Mouse (Mus musculus) forebrain, embryonic 12.5 days (tissue): ENCODE measurements at regions not wholly inside any gene's neighbourhood (a gene's known extent, or its start where the extent isn't known, plus 50 kb on each side); places are given as distances from the start of the nearest gene placed in this dataset.

ENCODE experiments used
- ATAC-seq: fragments of 200-750 bp; cut with Nextera tagmentation; 2 replicates; pipeline ENCODE4 v1.8.0; 2017; ENCODE audit warnings: moderate TSS enrichment; ENCODE audit not compliant: low FRiP score
- H3K27ac ChIP-seq: fragments of 300-500 bp; sonication (generic); 2 replicates; pipeline ENCODE4 v1.5.1; 2016; ENCODE audit warnings: mild to moderate bottlenecking
- H3K27me3 ChIP-seq: fragments of 300-500 bp; sonication (generic); 2 replicates; pipeline ENCODE4 v1.6.1; 2016; ENCODE audit warnings: mild to moderate bottlenecking
- H3K36me3 ChIP-seq: fragments of 300-500 bp; sonication (generic); replicated peaks from 2 replicates; pipeline ENCODE4 v1.6.1; 2016; ENCODE audit warnings: mild to moderate bottlenecking
- H3K4me1 ChIP-seq: fragments of 300-500 bp; sonication (generic); 2 replicates; pipeline ENCODE4 v1.6.1; 2016
- H3K4me2 ChIP-seq: fragments of 300-500 bp; sonication (generic); 2 replicates; pipeline ENCODE4 v1.6.1; 2016; ENCODE audit warnings: mild to moderate bottlenecking, moderate library complexity
- H3K4me3 ChIP-seq: fragments of 300-500 bp; sonication (generic); replicated peaks from 2 replicates; pipeline ENCODE4 v1.5.1; 2016; ENCODE audit warnings: mild to moderate bottlenecking
- H3K9ac ChIP-seq: fragments of 300-500 bp; sonication (generic); 2 replicates; pipeline ENCODE4 v1.6.1; 2016; ENCODE audit warnings: mild to moderate bottlenecking
- H3K9me3 ChIP-seq: fragments of 300-500 bp; sonication (generic); 2 replicates; pipeline ENCODE4 v1.6.1; 2016
- WGBS: fragments of 180-500 bp; shearing (Covaris S2); methylation state at CpG from one replicate; pipeline ENCODE4 v1.1.7; 2016; 5-methylcytosine and 5-hydroxymethylcytosine counted together

DNA sequence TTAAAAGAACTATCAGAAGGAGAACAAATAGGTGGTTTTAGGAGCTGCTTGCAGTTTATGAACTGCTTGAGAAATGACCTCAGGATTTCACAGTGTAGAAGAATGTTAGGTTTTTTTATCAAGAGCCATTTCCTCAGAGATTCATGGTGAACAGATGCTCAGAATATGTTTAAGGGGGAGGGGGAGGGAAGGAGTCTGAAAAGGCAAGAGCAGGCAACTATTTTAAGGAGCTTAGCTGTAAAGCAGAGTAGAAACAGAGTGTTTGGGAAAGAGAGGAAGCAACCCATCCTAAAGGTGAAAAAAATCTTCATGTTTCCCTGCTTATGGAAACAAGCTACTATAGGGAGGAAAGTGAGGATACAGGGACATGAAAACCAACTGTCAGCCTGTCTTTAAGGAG, 1457.2 kb upstream of the Gm6569 start:
- ATAC-seq = no peak

DNA sequence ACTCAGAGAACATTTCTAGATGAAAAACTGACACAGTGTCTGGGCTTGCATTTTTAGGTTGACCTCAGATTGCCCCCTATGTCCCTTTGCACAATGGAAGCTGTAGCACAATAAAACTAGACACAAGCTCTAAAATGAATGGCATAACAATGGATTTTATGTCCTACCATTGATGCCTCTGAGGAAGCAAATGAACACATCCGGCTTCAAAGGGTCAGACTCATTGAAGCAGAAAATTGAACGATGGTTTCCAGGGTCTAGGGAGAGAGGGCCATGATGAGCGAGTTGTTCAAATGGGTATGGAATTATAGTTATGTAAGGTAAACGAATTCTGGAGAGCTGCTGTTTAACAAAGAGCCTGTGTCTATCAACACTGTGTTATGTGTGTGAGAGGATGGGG, 1455.1 kb upstream of the Gm6569 start:
- H3K4me2 ChIP-seq = no peak overlapping the region
- H3K9ac ChIP-seq = no peak overlapping the region
- WGBS = 21% methylated on average over 4 of the region's 4 CpGs
- no peak overlapping the region for H3K4me3 ChIP-seq
- no peaks in the 10 kb centered on the region for H3K9me3 ChIP-seq
- no peaks in the 10 kb centered on the region for H3K36me3 ChIP-seq
- H3K4me1 ChIP-seq = no peaks in the 10 kb centered on the region
- no peaks in the 10 kb centered on the region for H3K27me3 ChIP-seq
- no peak overlapping the region for H3K27ac ChIP-seq
- no peak for ATAC-seq

More for the DNA sequence above, 1457.2 kb upstream of the Gm6569 start:
- no peak overlapping the region for H3K27ac ChIP-seq
- H3K9ac ChIP-seq = no peak overlapping the region
- no peaks in the 10 kb centered on the region for H3K4me1 ChIP-seq
- H3K9me3 ChIP-seq = no peaks in the 10 kb centered on the region
- H3K4me3 ChIP-seq = no peak overlapping the region
- no peak overlapping the region for H3K4me2 ChIP-seq
- no peaks in the 10 kb centered on the region for H3K27me3 ChIP-seq
- no peaks in the 10 kb centered on the region for H3K36me3 ChIP-seq

DNA sequence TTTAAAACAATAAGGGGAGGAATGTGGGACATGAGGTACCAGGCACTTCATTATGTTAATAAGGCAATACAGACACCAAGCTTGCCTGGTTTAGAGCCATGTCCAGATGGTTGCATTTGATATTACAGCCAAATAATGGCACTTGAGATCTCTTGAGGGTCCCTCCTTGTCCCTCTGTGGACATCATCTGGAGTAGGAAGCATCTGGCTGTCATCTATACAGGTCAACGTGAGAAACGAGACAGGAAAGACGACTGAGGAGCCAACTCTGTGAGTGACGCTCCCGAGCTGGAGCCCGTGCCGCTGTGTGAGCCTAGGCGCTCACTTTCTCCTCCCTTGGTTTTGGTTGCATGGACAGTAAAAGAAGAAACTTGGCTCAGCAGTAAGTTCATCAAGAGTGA, 1453.2 kb upstream of the Gm6569 start:
- 83% methylated on average over 8 of the region's 8 CpGs for WGBS
- H3K27ac ChIP-seq = peak overlapping the region; percentile 19; the same call in 1 of the 2 replicates

DNA sequence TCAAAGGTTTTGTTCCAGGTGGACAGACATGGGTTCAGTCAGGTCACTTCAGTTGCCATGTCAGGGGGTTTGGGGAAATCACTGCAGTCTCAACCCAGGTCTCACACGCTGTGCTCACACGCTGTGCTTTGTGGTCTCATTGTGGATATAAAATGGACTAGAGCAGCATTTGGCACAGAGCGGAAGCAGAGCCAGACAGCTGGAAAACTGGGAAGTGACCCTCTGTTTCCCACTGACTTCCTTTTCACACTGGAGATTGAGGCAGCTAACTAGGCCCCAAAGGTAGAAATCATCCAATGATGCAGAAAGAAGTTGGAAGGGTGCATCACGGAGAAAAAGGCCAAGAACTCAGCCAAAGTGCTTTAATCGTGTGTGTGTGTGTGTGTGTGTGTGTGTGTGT, 1452.6 kb upstream of the Gm6569 start:
- no peak overlapping the region for H3K4me3 ChIP-seq
- no peak overlapping the region for H3K4me2 ChIP-seq
- no peak for ATAC-seq
- H3K4me1 ChIP-seq = no peaks in the 10 kb centered on the region
- H3K27ac ChIP-seq = peak overlapping the region; percentile 75; the same call in 1 of the 2 replicates
- 85% methylated on average over 5 of the region's 5 CpGs for WGBS
- no peaks in the 10 kb centered on the region for H3K36me3 ChIP-seq
- no peaks in the 10 kb centered on the region for H3K9me3 ChIP-seq
- H3K27me3 ChIP-seq = no peaks in the 10 kb centered on the region
- H3K9ac ChIP-seq = no peak overlapping the region

More for the DNA sequence above, 1453.2 kb upstream of the Gm6569 start:
- ATAC-seq = 0 out of 2 replicates have a peak, but pooled peaks have one; percentile 20
- H3K9me3 ChIP-seq = no peaks in the 10 kb centered on the region
- H3K4me1 ChIP-seq = no peaks in the 10 kb centered on the region
- H3K27me3 ChIP-seq = no peaks in the 10 kb centered on the region
- H3K36me3 ChIP-seq = no peaks in the 10 kb centered on the region
- no peak overlapping the region for H3K9ac ChIP-seq
- no peak overlapping the region for H3K4me3 ChIP-seq
- no peak overlapping the region for H3K4me2 ChIP-seq

DNA sequence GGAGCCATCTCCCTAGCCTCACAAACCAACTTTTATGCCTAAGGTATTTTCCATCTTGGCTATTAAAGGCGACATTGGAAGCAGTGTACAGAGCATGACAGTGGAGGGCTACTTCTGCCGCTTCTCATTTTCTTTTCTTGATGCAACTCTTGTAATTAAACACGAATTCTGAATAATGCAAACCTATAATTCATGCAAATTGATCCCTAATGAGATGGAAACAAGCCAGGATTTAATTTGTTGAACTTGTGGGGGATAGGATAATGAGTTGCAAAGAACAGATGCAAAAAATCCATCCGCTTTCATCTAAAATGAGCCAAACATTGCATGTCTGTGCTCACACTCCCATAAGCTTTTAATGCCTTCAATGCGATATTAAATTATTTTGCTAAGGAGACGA, 1451.8 kb upstream of the Gm6569 start:
- Histone ChIP-seq H3K4me2 (no peak overlapping the region), H3K9ac (no peak overlapping the region), H3K36me3 (no peaks in the 10 kb centered on the region), H3K4me3 (no peak overlapping the region), H3K27ac (peak overlapping the region; percentile 75), H3K27me3 (no peaks in the 10 kb centered on the region), H3K4me1 (no peaks in the 10 kb centered on the region), H3K9me3 (no peaks in the 10 kb centered on the region)
- ATAC-seq = peak; percentile 62; the same call in 1 of the 2 replicates
- whole genome bisulfite sequencing = 54% methylated on average over 6 of the region's 6 CpGs

DNA sequence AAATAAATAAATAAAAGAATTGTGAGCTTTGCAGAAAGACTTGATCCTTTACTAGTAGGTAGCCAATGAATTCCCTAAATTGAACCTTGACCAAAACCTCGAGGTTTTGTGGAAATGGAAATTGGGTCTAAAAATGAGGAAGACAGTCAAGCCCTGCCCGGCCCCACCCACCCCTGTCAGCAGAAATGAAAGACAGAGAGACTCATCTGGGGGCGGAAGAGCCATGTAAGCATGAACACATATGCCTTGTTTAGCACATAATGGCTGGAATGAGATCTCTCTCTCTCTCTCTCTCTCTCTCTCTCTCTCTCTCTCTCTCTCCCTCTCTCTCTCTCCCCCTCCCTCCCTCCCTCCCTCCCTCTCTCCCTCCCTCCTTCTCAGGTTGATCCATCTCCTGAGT, 1451.3 kb upstream of the Gm6569 start:
- ATAC-seq = no peak
- no peak overlapping the region for H3K9ac ChIP-seq
- no peak overlapping the region for H3K4me3 ChIP-seq
- no peaks in the 10 kb centered on the region for H3K4me1 ChIP-seq
- H3K36me3 ChIP-seq = no peaks in the 10 kb centered on the region
- 72% methylated on average over 3 of the region's 3 CpGs for WGBS
- no peaks in the 10 kb centered on the region for H3K9me3 ChIP-seq
- no peak overlapping the region for H3K4me2 ChIP-seq
- peak overlapping the region; percentile 43; the same call in 1 of the 2 replicates for H3K27ac ChIP-seq
- H3K27me3 ChIP-seq = no peaks in the 10 kb centered on the region

DNA sequence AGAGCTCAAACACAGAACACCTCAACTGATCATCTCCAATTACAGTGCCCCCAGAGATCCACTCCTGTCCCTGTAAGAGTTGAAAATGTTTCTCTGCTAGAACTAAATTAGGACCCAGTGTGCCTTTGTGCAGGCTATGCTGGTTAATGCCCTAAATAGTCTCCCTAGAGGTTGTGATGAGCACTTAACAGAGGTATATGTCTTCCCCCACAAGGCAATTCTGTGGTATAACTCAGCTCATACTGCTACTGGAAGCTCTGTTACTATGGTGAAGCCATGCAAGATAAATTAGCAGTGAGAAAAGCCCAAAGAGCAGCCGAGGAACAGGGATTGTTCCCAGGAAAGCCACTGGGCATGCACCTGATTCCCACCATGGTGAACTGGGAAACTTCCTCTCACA, 1450.9 kb upstream of the Gm6569 start:
- no peak overlapping the region for H3K9ac ChIP-seq
- H3K36me3 ChIP-seq = no peaks in the 10 kb centered on the region
- WGBS = 54% methylated on average over 1 of the region's 1 CpGs
- peak overlapping the region; percentile 43; the same call in 1 of the 2 replicates for H3K27ac ChIP-seq
- H3K4me3 ChIP-seq = no peak overlapping the region
- no peak overlapping the region for H3K4me2 ChIP-seq
- no peaks in the 10 kb centered on the region for H3K9me3 ChIP-seq
- H3K27me3 ChIP-seq = no peaks in the 10 kb centered on the region
- no peak for ATAC-seq
- no peaks in the 10 kb centered on the region for H3K4me1 ChIP-seq

DNA sequence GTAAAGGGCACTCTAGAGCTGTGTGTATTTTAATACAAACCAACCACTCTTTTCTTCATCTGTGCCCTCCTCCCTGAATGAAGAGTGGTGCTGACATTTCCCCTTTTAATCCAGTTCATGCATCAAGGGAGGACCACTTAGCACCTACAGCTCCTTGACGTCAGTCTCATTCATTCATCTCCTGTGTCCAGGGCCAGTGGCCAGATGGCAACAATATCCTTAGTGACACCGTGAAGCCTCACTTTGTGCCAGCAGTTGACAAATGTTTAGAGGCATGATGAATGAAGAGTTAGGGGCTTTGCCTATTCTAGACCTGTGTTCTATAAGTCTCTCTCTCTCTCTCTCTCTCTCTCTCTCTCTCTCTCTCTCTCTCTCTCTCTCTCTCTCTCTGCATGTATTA, 1441.1 kb upstream of the Gm6569 start:
- no peaks in the 10 kb centered on the region for H3K4me1 ChIP-seq
- no peak for ATAC-seq
- H3K36me3 ChIP-seq = no peaks in the 10 kb centered on the region
- H3K27ac ChIP-seq = no peak overlapping the region
- no peak overlapping the region for H3K4me3 ChIP-seq
- H3K4me2 ChIP-seq = no peak overlapping the region
- WGBS = 62% methylated on average over 2 of the region's 2 CpGs
- no peaks in the 10 kb centered on the region for H3K27me3 ChIP-seq
- H3K9ac ChIP-seq = no peak overlapping the region
- H3K9me3 ChIP-seq = no peaks in the 10 kb centered on the region

DNA sequence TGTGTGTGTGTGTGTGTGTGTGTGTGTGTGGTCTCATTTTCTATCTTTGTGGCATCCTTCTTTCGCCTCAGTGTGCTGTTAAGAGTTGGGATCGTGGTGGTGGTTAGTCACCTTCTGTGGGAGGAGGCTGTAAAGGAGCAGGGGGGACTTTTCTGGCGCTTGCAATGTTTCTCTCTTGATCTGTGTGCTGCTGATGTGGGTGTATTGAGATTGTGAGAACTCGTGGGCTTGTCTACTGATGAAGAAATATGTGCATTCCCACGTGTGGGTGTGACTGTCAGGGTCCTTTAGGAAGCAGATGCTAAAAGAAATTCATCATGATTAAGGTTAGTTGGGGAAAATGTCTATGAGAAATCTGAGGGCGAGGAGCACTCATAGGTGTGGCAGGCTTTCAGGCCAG, 1422.4 kb upstream of the Gm6569 start:
- Histone ChIP-seq H3K36me3 (no peaks in the 10 kb centered on the region), H3K4me2 (no peak overlapping the region), H3K27me3 (no peaks in the 10 kb centered on the region), H3K9me3 (no peaks in the 10 kb centered on the region), H3K9ac (no peak overlapping the region), H3K4me1 (no peaks in the 10 kb centered on the region), H3K4me3 (no peak overlapping the region), H3K27ac (no peak overlapping the region)
- 79% methylated on average over 6 of the region's 6 CpGs for WGBS
- no peak for ATAC-seq
